Mouse (Mus musculus) CH12.LX (cell line): ENCODE measurements around the gene Nufip2.
"Not testable (repeated sequence)": the region's sequence is repeated elsewhere in the genome, so short reads cannot be mapped to it uniquely, and the experiment has no call there.

Source experiments
- CTCF ChIP-seq, 2 experiments: IDR thresholded peaks in 1 of 2; conservative IDR thresholded peaks in 1 of 2; 2 replicates each; pipeline ENCODE4 v1.5.1; 2011 to 2012; ENCODE audit warnings: low read depth in 2 of 2, low read length in 2 of 2, improper control_type of control experiment in 1 of 2, inconsistent platforms in 1 of 2, mild to moderate bottlenecking in 1 of 2, moderate library complexity in 1 of 2
- JUND ChIP-seq: conservative IDR thresholded peaks from 2 replicates; pipeline ENCODE4 v1.6.1; 2011; ENCODE audit warnings: low read depth, low read length, improper control_type of control experiment
- KAT2A ChIP-seq: IDR thresholded peaks from 2 replicates; pipeline ENCODE4 v1.6.1; 2012; ENCODE audit warnings: low read length, improper control_type of control experiment, inconsistent platforms; ENCODE audit not compliant: insufficient replicate concordance
- MAFK ChIP-seq: IDR thresholded peaks from 2 replicates; pipeline ENCODE4 v1.6.1; 2011; ENCODE audit warnings: low read length, improper control_type of control experiment; ENCODE audit not compliant: insufficient replicate concordance
- MAX ChIP-seq: IDR thresholded peaks from 2 replicates; pipeline ENCODE4 v1.6.1; 2011; ENCODE audit warnings: low read length, improper control_type of control experiment
- MAZ ChIP-seq: IDR thresholded peaks from 2 replicates; pipeline ENCODE4 v1.6.1; 2012; ENCODE audit warnings: low read depth, mild to moderate bottlenecking, inconsistent platforms, low read length, improper control_type of control experiment, moderate library complexity
- POLR2A ChIP-seq: IDR thresholded peaks from 2 replicates; pipeline ENCODE4 v1.6.1; 2011; ENCODE audit warnings: low read depth, mild to moderate bottlenecking, improper control_type of control experiment, low read length
- RCOR1 ChIP-seq: conservative IDR thresholded peaks from 2 replicates; pipeline ENCODE4 v1.6.1; 2012; ENCODE audit warnings: low read depth, mild to moderate bottlenecking, inconsistent platforms, low read length, improper control_type of control experiment
- SIN3A ChIP-seq: IDR thresholded peaks from 2 replicates; pipeline ENCODE4 v1.6.1; 2012; ENCODE audit warnings: low read length, improper control_type of control experiment, inconsistent platforms
- TCF12 ChIP-seq: IDR thresholded peaks from 2 replicates; pipeline ENCODE4 v1.6.1; 2014; ENCODE audit warnings: low read depth, mild to moderate bottlenecking, inconsistent platforms, low read length, improper control_type of control experiment
- UBTF ChIP-seq: IDR thresholded peaks from 2 replicates; pipeline ENCODE4 v1.6.1; 2012; ENCODE audit warnings: low read depth, mild to moderate bottlenecking, inconsistent platforms, low read length, improper control_type of control experiment, moderate library complexity
- USF1 ChIP-seq: IDR thresholded peaks from 2 replicates; pipeline ENCODE4 v1.6.1; 2014; ENCODE audit warnings: low read depth, mild to moderate bottlenecking, inconsistent platforms, low read length, improper control_type of control experiment
- ZC3H11A ChIP-seq: IDR thresholded peaks from 2 replicates; pipeline ENCODE4 v1.6.1; 2012; ENCODE audit warnings: low read depth, mild to moderate bottlenecking, inconsistent platforms, low read length, improper control_type of control experiment
- ZKSCAN1 ChIP-seq: IDR thresholded peaks from 2 replicates; pipeline ENCODE4 v1.6.1; 2012; ENCODE audit warnings: low read depth, inconsistent platforms, low read length, improper control_type of control experiment, borderline replicate concordance

GRCm38 (mm10) chr11:77666766-77667165, 19.2 kb upstream of the Nufip2 start:
- not testable (repeated sequence) for TF ChIP-seq POLR2A; MAFK; TCF12; CTCF (conservative IDR thresholded peaks at IDR 0.05 in 1 of 2, IDR thresholded peaks at IDR 0.05 in 1 of 2; ENCODE audit: low read depth in 2 of 2, low read length in 2 of 2); UBTF; MAX; ZKSCAN1; RCOR1; KAT2A; SIN3A; USF1; ZC3H11A; JUND; MAZ
